In genomic region chr12:119230444-119230843, GRCm38 (mm10) we compare ENCODE assay signal across 13 mouse cellular contexts. TPM values are rescaled to one million over a fixed set of nuclear protein-coding genes. Genes with fewer than 3 reads are reported as not detected.
A peak's percentile ranks its signal among the peaks of the same experiment; 100 is the strongest.
DNase-seq lines count a peak whose midpoint lies in the region; ATAC-seq and TF ChIP-seq lines count a peak whose summit lies in the region.
"Had no signal": no experiment of that assay in that cellular context is flagged by ENCODE, and none has a peak within 500 bp of the region (broad histone marks: within the 10 kb centered on the region; RNA-seq: fewer than 3 reads in every experiment).

No protein-coding gene starts in this region.

- peak; percentile 51 for TF ChIP-seq RAD21 in CH12.LX (IDR thresholded peaks at IDR 0.05; ENCODE audit: low read depth, low read length)

- H3K4me2 ChIP-seq in CH12.LX (ENCODE audit: insufficient read depth, low read depth, poor library complexity, severe bottlenecking) = no peak overlapping the region
- H3K4me2 ChIP-seq in forebrain, embryonic 13.5 days = no peak overlapping the region
- H3K4me2 ChIP-seq: embryonic facial prominence, embryonic 13.5 days; liver, embryonic 15.5 days had no signal

- H3K79me2 ChIP-seq in CH12.LX (replicated peaks; ENCODE audit: control insufficient read depth, extremely low read depth, insufficient read depth, poor library complexity, severe bottlenecking) = no peaks in the 10 kb centered on the region

- no peak for TF ChIP-seq EP300 in CH12.LX (IDR thresholded peaks at IDR 0.05; ENCODE audit: low read length)

- DNase-seq in cerebellum, adult 9-10 months = peak; percentile 1
- no peak for DNase-seq in cerebellum, adult 2 months
- peak; percentile 13 for DNase-seq in CH12.LX (ENCODE audit: extremely low read depth)
- DNase-seq in kidney, postnatal 10 days = peak; percentile 20
- no peak for DNase-seq in lung, adult 2 months
- no peak for DNase-seq in ovary, postnatal 36 days (ENCODE audit: low spot score)
- DNase-seq: B cell, adult 2 months had no signal

- in situ Hi-C loops in CH12.LX (cut with MboI; ENCODE audit: low pct_ligation_motif_present, low pct_unique_long_range_greater_than_20kb, low sequenced_read_pairs) = no loop called here

- H3K27ac ChIP-seq in cerebellum, adult 2 months (ENCODE audit: insufficient read depth, low read length) = no peak overlapping the region
- H3K27ac ChIP-seq in CH12.LX (ENCODE audit: insufficient read depth, low read depth) = no peak overlapping the region
- no peak overlapping the region for H3K27ac ChIP-seq in forebrain, embryonic 13.5 days
- H3K27ac ChIP-seq: embryonic facial prominence, embryonic 13.5 days; liver, embryonic 15.5 days; macrophage had no signal

- no peaks in the 10 kb centered on the region for H3K36me3 ChIP-seq in CH12.LX (replicated peaks in 1 of 2; ENCODE audit: control insufficient read depth in 1 of 2, insufficient read depth in 1 of 2, low read length in 1 of 2)
- no peaks in the 10 kb centered on the region for H3K36me3 ChIP-seq in forebrain, embryonic 13.5 days (ENCODE audit: poor library complexity, severe bottlenecking)
- H3K36me3 ChIP-seq: embryonic facial prominence, embryonic 13.5 days; liver, embryonic 15.5 days had no signal

- TF ChIP-seq CTCF in cerebellum, adult 2 months (IDR thresholded peaks at IDR 0.05; ENCODE audit: borderline replicate concordance, insufficient read depth, low read depth, low read length) = no peak
- peak in 1 of 2 experiments; percentile 51; a peak in 2 of 4 replicates for TF ChIP-seq CTCF in CH12.LX (conservative IDR thresholded peaks at IDR 0.05 in 1 of 2, IDR thresholded peaks at IDR 0.05 in 1 of 2; ENCODE audit: low read depth in 2 of 2, low read length in 2 of 2)
- no peak for TF ChIP-seq CTCF in lung, adult 2 months (IDR thresholded peaks at IDR 0.05; ENCODE audit: insufficient read depth, low read length)

- dilution Hi-C loops in CH12.LX (cut with MboI; ENCODE audit: extremely low pct_ligation_motif_present, extremely low pct_unique_long_range_greater_than_20kb, low sequenced_read_pairs) = no loop called here

- TF ChIP-seq POLR2A in cerebellum, adult 2 months (IDR thresholded peaks at IDR 0.05; ENCODE audit: borderline replicate concordance, insufficient read depth, low read length) = no peak
- TF ChIP-seq POLR2A in CH12.LX (IDR thresholded peaks at IDR 0.05; ENCODE audit: low read depth, low read length) = no peak
- no peak for TF ChIP-seq POLR2A in lung, adult 2 months (IDR thresholded peaks at IDR 0.05; ENCODE audit: borderline replicate concordance, extremely low read depth, low read depth, low read length)

- ATAC-seq in common myeloid progenitor, adult 5-6 weeks (replicated peaks; ENCODE audit: low read depth, poor library complexity, severe bottlenecking) = peak; percentile 42; the same call in 1 of the 2 replicates
- ATAC-seq in forebrain, embryonic 13.5 days = no peak

- H3K4me3 ChIP-seq in cerebellum, adult 2 months (replicated peaks; ENCODE audit: insufficient read depth, low read depth, low read length) = no peak overlapping the region
- no peak overlapping the region for H3K4me3 ChIP-seq in CH12.LX (replicated peaks in 1 of 3; ENCODE audit: low read depth in 2 of 3, low read length in 2 of 3, poor library complexity in 1 of 3)
- no peak overlapping the region for H3K4me3 ChIP-seq in lung, adult 2 months (replicated peaks; ENCODE audit: extremely low read depth, low read depth, low read length)
- H3K4me3 ChIP-seq in forebrain, embryonic 13.5 days = no peak overlapping the region
- H3K4me3 ChIP-seq: embryonic facial prominence, embryonic 13.5 days; liver, embryonic 15.5 days had no signal

- H3K4me1 ChIP-seq in cerebellum, adult 2 months (ENCODE audit: control insufficient read depth, insufficient read depth, low read length) = no peaks in the 10 kb centered on the region
- peaks cover 0 to 3% of the 10 kb centered on the region in 2 experiments; a peak in 1 of 4 replicates for H3K4me1 ChIP-seq in CH12.LX (ENCODE audit: control insufficient read depth in 1 of 2, insufficient read depth in 2 of 2)
- H3K4me1 ChIP-seq in lung, adult 2 months (ENCODE audit: control insufficient read depth, insufficient read depth, low read length) = no peaks in the 10 kb centered on the region
- H3K4me1 ChIP-seq in forebrain, embryonic 13.5 days = peaks cover 18% of the 10 kb centered on the region
- H3K4me1 ChIP-seq: embryonic facial prominence, embryonic 13.5 days; liver, embryonic 15.5 days had no signal

- H3K9me3 ChIP-seq in CH12.LX (replicated peaks; ENCODE audit: low read length) = no peaks in the 10 kb centered on the region
- no peaks in the 10 kb centered on the region for H3K9me3 ChIP-seq in forebrain, embryonic 13.5 days (replicated peaks)
- H3K9me3 ChIP-seq: embryonic facial prominence, embryonic 13.5 days; liver, embryonic 15.5 days had no signal

- H3K9ac ChIP-seq in CH12.LX (ENCODE audit: insufficient read depth, low read depth) = no peak overlapping the region
- H3K9ac ChIP-seq in forebrain, embryonic 13.5 days = no peak overlapping the region
- H3K9ac ChIP-seq: embryonic facial prominence, embryonic 13.5 days; liver, embryonic 15.5 days had no signal

- no peaks in the 10 kb centered on the region for H3K27me3 ChIP-seq in cerebellum, adult 2 months (ENCODE audit: control insufficient read depth, insufficient read depth, low read length)
- H3K27me3 ChIP-seq in CH12.LX (replicated peaks) = no peaks in the 10 kb centered on the region
- no peaks in the 10 kb centered on the region for H3K27me3 ChIP-seq in forebrain, embryonic 13.5 days
- H3K27me3 ChIP-seq: embryonic facial prominence, embryonic 13.5 days; liver, embryonic 15.5 days had no signal

TF ChIP-seq in CH12.LX, 34 proteins besides CTCF, POLR2A, EP300 and RAD21:
- TF ChIP-seq USF1 (IDR thresholded peaks at IDR 0.05; ENCODE audit: low read depth, low read length) = no peak
- TF ChIP-seq SMC3 (IDR thresholded peaks at IDR 0.05; ENCODE audit: low read depth, low read length) = peak; percentile 33

RNA-seq across cellular contexts. Expression of gene Itgb8, which starts 8.2 kb away (rescaled TPM):
- 13.6 and 13.7 TPM in 2 replicates for polyA plus RNA-seq in cerebellum, adult 2 months (2012; rRNA removed)
- total RNA-seq in CH12.LX (2012; rRNA removed) (not detected in 2 replicates), CH12.LX (2014; rRNA removed) (not detected in 2 replicates)
- not detected in 2 replicates for polyA plus RNA-seq in CH12.LX (2012; ENCODE audit: insufficient read length, low read depth)
- not detected in 2 replicates for total RNA-seq in common myeloid progenitor, adult 5-6 weeks (2017)
- polyA plus RNA-seq in lung, adult 2 months (2012; rRNA removed) = 0.37 and 0.41 TPM in 2 replicates
- 12.2 and 13.9 TPM in 2 replicates for polyA plus RNA-seq in forebrain, embryonic 13.5 days (2015; fragmentation: Nextera tagmentation; extraction: Ambion mirVana)
- total RNA-seq: hematopoietic stem cell, adult 5-6 weeks had no signal

Comparison
In these comparisons a context has a peak if more than half of its experiments do, and no peak if none do; other contexts are left out.
1. DNase-seq: peak in cerebellum, adult 9-10 months (single experiment), CH12.LX (single experiment) and kidney, postnatal 10 days (single experiment); none in cerebellum, adult 2 months (0 of 2), lung, adult 2 months (single experiment) and ovary, postnatal 36 days (single experiment).